Mouse (Mus musculus) urinary bladder, postnatal 36 days (tissue): ENCODE results near the gene Mfsd4b3.
"Not testable (repeated sequence)": the region's sequence is repeated elsewhere in the genome, so short reads cannot be mapped to it uniquely, and the experiment has no call there.

Source experiments
- DNase-seq, 2 experiments: peaks; one replicate each; pipeline ENCODE4 v3.0.0; 2022; ENCODE audit warnings: low spot score in 2 of 2, mixed read lengths in 1 of 2

Gene Mfsd4b3

GRCm38 (mm10) chr10:39924556-39924955, 35.4 kb downstream of the Mfsd4b3 start:
- DNase-seq, result not testable (repeated sequence)

DNA sequence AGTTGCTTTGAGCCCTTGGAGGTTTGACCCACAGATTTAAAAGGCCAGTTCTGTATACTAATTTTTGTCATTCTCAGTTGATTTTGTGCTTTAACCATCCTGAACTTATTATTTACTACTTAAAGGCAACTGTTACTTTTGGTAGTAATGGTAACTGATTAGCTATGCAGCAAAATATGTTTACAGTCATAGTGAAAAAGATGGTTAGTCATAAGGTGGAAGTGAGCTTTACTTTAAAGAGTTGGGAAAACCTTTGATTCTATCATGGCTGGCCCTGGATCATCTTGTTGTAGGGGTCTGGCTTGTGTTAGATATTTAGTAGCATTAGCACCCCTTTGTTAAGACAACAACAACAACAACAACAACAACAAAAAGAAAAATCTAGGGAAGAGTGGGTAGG, 47.3 kb downstream of the Mfsd4b3 start:
- DNase-seq, result no peak

DNA sequence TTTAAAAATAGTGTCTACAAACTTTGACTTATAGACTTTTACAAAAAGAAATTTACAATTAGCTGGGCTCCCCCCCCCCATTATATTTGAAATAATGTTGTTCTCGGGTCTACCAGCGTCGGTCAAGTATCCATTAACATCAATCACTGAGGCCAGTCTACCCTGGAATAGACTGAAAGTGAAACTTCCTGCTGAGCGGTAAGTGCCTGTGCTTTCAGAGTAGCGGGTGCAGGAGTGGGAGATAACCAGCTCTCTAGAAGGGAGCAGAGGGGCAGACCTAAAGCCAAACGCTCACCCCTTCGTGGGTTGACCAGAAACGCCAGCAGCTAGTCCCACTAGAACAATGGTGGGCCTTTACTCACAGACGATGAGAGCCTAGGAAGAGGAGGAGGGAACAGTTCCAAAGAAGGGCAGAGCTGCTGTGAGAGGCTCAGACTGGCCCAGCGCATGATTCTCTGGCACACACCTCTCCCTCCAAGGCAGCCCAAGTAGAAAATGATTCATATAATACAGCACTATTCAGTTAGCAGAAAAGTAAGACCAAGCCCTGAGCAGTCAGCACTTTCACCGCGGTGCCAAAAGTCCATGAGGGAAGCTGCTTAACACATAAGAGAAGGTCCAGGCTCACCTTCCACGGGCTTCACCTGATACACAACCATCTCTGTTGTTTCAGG, 51.0 kb downstream of the Mfsd4b3 start:
- DNase-seq, result no peak

DNA sequence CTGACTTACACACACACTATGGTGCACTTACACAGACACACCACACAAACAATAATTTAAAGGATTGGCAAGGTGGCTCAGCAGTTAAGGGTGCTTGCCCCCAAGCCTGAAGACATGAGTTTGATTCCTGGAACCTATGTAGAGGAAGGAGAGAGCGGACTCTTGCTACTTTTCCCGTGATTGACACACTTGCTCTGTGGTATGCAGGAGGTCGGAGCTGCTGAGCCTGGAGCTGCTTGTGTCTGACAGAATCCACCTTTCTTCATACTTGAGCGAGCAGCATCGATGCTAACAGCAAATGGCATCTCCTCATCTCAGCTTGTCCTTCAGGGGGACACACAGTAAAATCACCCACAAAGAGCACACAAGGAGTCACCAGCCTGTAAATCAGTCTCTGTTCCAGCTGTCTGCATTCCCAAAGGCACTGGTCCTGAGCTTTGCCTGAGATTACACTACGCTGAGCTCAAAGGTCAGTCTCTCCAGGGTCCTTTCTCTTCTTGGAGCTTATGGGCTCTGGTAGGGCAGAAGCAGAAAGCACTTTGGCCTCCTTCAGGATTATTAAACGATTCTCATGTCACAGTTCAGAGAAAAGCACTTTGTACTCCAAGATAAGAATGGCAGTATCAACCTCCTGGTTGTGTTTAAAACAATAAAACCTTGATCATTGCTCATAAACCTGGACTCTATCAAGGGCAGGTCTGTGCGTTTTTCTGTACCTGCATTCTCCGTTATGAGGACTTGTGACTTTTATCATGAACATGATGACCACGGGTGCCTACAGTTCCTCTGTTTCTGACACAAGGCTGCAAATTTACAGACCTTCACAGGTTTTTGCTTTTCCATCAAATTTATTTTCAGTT, 52.9 kb downstream of the Mfsd4b3 start:
- DNase-seq, result no peak

- no peak for DNase-seq
Observed at GRCm38 (mm10) chr10:39904191-39904590, 55.8 kb downstream of the Mfsd4b3 start.

DNA sequence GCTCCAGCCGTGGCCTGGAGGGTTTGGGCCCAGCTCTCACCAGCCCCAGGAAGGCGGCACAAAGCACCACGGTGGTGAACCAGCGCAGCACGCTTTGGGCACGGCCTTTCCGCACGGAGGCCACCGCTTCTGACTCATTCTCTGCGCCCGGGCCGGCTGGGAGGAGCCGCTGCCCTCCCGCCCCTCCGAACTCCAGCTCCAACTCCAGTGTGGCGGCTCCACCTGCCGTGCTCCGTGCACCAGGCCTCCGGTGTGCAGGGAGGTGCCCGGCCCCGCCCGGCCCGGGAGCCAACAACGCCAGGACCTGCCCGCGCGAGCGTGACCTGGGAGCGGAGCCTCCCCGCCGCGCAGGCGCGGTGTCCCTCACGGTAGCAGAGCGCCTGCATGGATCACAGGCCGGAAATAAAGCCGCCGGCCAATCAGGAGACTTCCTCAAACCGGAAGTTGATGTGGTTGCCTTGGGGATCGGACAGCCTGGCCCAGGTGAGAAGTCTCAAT, 61.0 kb downstream of the Mfsd4b3 start, which contains the start of gene Mfsd4b4:
Gene Mfsd4b4 (minus strand): TSS at position 365 of the 498 bp plus-strand sequence.
- peak; percentile 77 to 88 for DNase-seq
